Mouse (Mus musculus): ENCODE results near the gene Krt35. TPM values are rescaled to one million over a fixed set of nuclear protein-coding genes. Genes with fewer than 3 reads are reported as not detected.

Gene Krt35
- total and polyA plus RNA-seq, 2 experiments from 2014 or later: 0.16 to 0.78 TPM

- WGBS: 74% methylated on average over 17 of the region's 17 CpGs
- Histone ChIP-seq H3K4me1 (ENCODE audit: insufficient read depth, low read length) (no peaks in the 10 kb centered on the region), H3K36me3 (ENCODE audit: insufficient read depth, low read length) (no peaks in the 10 kb centered on the region), H3K9ac (replicated peaks; ENCODE audit: low read length) (no peak overlapping the region), H3K27ac (no peak overlapping the region), H3K4me2 (ENCODE audit: low read depth, low read length) (no peak overlapping the region), H3K4me3 (ENCODE audit: low read length) (no peak overlapping the region), H3K27me3 (ENCODE audit: insufficient read depth, low read length) (no peaks in the 10 kb centered on the region), H3K9me3 (ENCODE audit: low read length) (no peaks in the 10 kb centered on the region)
- DNase-seq (ENCODE audit: low spot score): no peak
- no peak for TF ChIP-seq CTCF (IDR thresholded peaks at IDR 0.05; ENCODE audit: low read depth)
- no peak for ATAC-seq
These were observed 28.6 kb downstream of the Krt35 start for GRCm38 (mm10) chr11:100067293-100068036.

- no peak overlapping the region for H3K27ac ChIP-seq
- H3K4me3 ChIP-seq (ENCODE audit: low read length): no peak overlapping the region
- H3K36me3 ChIP-seq (ENCODE audit: insufficient read depth, low read length): no peaks in the 10 kb centered on the region
- 38% methylated on average over 12 of the region's 12 CpGs for WGBS
- DNase-seq (ENCODE audit: low spot score) (peak; percentile 16), ATAC-seq (no peak)
- H3K27me3 ChIP-seq (ENCODE audit: insufficient read depth, low read length): no peaks in the 10 kb centered on the region
- no peaks in the 10 kb centered on the region for H3K9me3 ChIP-seq (ENCODE audit: low read length)
- H3K4me1 ChIP-seq (ENCODE audit: insufficient read depth, low read length): no peaks in the 10 kb centered on the region
- no peak overlapping the region for H3K9ac ChIP-seq (replicated peaks; ENCODE audit: low read length)
- no peak for TF ChIP-seq CTCF (IDR thresholded peaks at IDR 0.05; ENCODE audit: low read depth)
- no peak overlapping the region for H3K4me2 ChIP-seq (ENCODE audit: low read depth, low read length)
These were observed 29.6 kb downstream of the Krt35 start for GRCm38 (mm10) chr11:100066236-100067010.

GRCm38 (mm10) chr11:100058875-100059274, 37.2 kb downstream of the Krt35 start:
- Histone ChIP-seq H3K27ac (no peak overlapping the region), H3K9ac (replicated peaks; ENCODE audit: low read length) (no peak overlapping the region), H3K27me3 (ENCODE audit: insufficient read depth, low read length) (no peaks in the 10 kb centered on the region), H3K4me2 (ENCODE audit: low read depth, low read length) (no peak overlapping the region), H3K9me3 (ENCODE audit: low read length) (no peaks in the 10 kb centered on the region), H3K36me3 (ENCODE audit: insufficient read depth, low read length) (no peaks in the 10 kb centered on the region), H3K4me3 (ENCODE audit: low read length) (no peak overlapping the region), H3K4me1 (ENCODE audit: insufficient read depth, low read length) (no peaks in the 10 kb centered on the region)
- no peak for ATAC-seq
- TF ChIP-seq CTCF (IDR thresholded peaks at IDR 0.05; ENCODE audit: low read depth): peak; percentile 42
- peak; percentile 39 for DNase-seq (ENCODE audit: low spot score)
- 64% methylated on average over 8 of the region's 8 CpGs for WGBS

GRCm38 (mm10) chr11:100055686-100056655, 40.1 kb downstream of the Krt35 start:
- Histone ChIP-seq H3K36me3 (ENCODE audit: insufficient read depth, low read length) (no peaks in the 10 kb centered on the region), H3K27ac (no peak overlapping the region), H3K27me3 (ENCODE audit: insufficient read depth, low read length) (no peaks in the 10 kb centered on the region), H3K9ac (replicated peaks; ENCODE audit: low read length) (no peak overlapping the region), H3K4me1 (ENCODE audit: insufficient read depth, low read length) (no peaks in the 10 kb centered on the region), H3K4me3 (ENCODE audit: low read length) (no peak overlapping the region), H3K9me3 (ENCODE audit: low read length) (no peaks in the 10 kb centered on the region), H3K4me2 (ENCODE audit: low read depth, low read length) (no peak overlapping the region)
- ATAC-seq (no peak), DNase-seq (ENCODE audit: low spot score) (peak; percentile 3)
- no peak for TF ChIP-seq CTCF (IDR thresholded peaks at IDR 0.05; ENCODE audit: low read depth)
- WGBS: 73% methylated on average over 9 of the region's 9 CpGs

- Histone ChIP-seq H3K9me3 (ENCODE audit: low read length) (no peaks in the 10 kb centered on the region), H3K9ac (replicated peaks; ENCODE audit: low read length) (no peak within 1 kb of the TSS), H3K27ac (no peak within 1 kb of the TSS), H3K4me3 (ENCODE audit: low read length) (no peak within 1 kb of the TSS), H3K36me3 (ENCODE audit: insufficient read depth, low read length) (no peaks in the 10 kb centered on the region), H3K4me2 (ENCODE audit: low read depth, low read length) (no peak within 1 kb of the TSS), H3K4me1 (ENCODE audit: insufficient read depth, low read length) (no peaks in the 10 kb centered on the region), H3K27me3 (ENCODE audit: insufficient read depth, low read length) (no peaks in the 10 kb centered on the region)
- WGBS: 86% methylated on average over 3 of the region's 3 CpGs
- ATAC-seq: no peak
- TF ChIP-seq CTCF (IDR thresholded peaks at IDR 0.05; ENCODE audit: low read depth): no peak
- no peak for DNase-seq (ENCODE audit: low spot score)
These were observed 45.6 kb downstream of the Krt35 start, which contains the start of gene Krt31 for GRCm38 (mm10) chr11:100050451-100050850. Gene Krt31, minus strand, starts transcription at chr11:100050551.

- DNase-seq (ENCODE audit: low spot score) (no peak), ATAC-seq (no peak)
- Histone ChIP-seq H3K27ac (no peak overlapping the region), H3K27me3 (ENCODE audit: insufficient read depth, low read length) (no peaks in the 10 kb centered on the region), H3K4me1 (ENCODE audit: insufficient read depth, low read length) (no peaks in the 10 kb centered on the region), H3K9ac (replicated peaks; ENCODE audit: low read length) (no peak overlapping the region), H3K4me2 (ENCODE audit: low read depth, low read length) (no peak overlapping the region), H3K36me3 (ENCODE audit: insufficient read depth, low read length) (no peaks in the 10 kb centered on the region), H3K9me3 (ENCODE audit: low read length) (no peaks in the 10 kb centered on the region), H3K4me3 (ENCODE audit: low read length) (no peak overlapping the region)
- no peak for TF ChIP-seq CTCF (IDR thresholded peaks at IDR 0.05; ENCODE audit: low read depth)
- WGBS: 97% methylated on average over 2 of the region's 2 CpGs
These were observed 48.8 kb downstream of the Krt35 start for GRCm38 (mm10) chr11:100047193-100047592.
